Mouse (Mus musculus) embryonic facial prominence, embryonic 11.5 days (tissue): ENCODE measurements around the gene Dynlrb1. TPM values are rescaled to one million over a fixed set of nuclear protein-coding genes. Genes with fewer than 3 reads are reported as not detected.

Experiments used
- ATAC-seq: fragments of 200-750 bp; cut with Nextera tagmentation; replicated peaks from 2 replicates; pipeline ENCODE4 v1.8.0; 2017; ENCODE audit warnings: low read depth; ENCODE audit not compliant: insufficient number of reproducible peaks, low FRiP score, low TSS enrichment
- DNase-seq: peaks from one replicate; pipeline ENCODE4 v3.0.0-alpha.2; 2015; ENCODE audit warnings: low spot score
- H3K27ac ChIP-seq: fragments of 300-500 bp; sonication (generic); replicated peaks from 2 replicates; pipeline ENCODE4 v1.5.1; 2014; ENCODE audit warnings: mild to moderate bottlenecking, low read depth, low read length, control low read depth
- H3K27me3 ChIP-seq: fragments of 300-500 bp; sonication (generic); 2 replicates; pipeline ENCODE4 v1.6.1; 2014; ENCODE audit warnings: mild to moderate bottlenecking, low read length, moderate library complexity, mixed read lengths; ENCODE audit not compliant: control insufficient read depth, insufficient read depth
- H3K36me3 ChIP-seq: fragments of 300-500 bp; sonication (generic); replicated peaks from 2 replicates; pipeline ENCODE4 v1.6.1; 2014; ENCODE audit warnings: low read depth, mild to moderate bottlenecking, low read length, moderate library complexity, mixed read lengths; ENCODE audit not compliant: control insufficient read depth, insufficient read depth
- H3K4me1 ChIP-seq: fragments of 300-500 bp; sonication (generic); 2 replicates; pipeline ENCODE4 v1.6.1; 2014; ENCODE audit warnings: low read length, mixed read lengths; ENCODE audit not compliant: control insufficient read depth, insufficient read depth
- H3K4me2 ChIP-seq: fragments of 300-500 bp; sonication (generic); 2 replicates; pipeline ENCODE4 v1.6.1; 2014; ENCODE audit warnings: low read depth, mild to moderate bottlenecking, control low read depth, low read length, moderate library complexity
- H3K4me3 ChIP-seq: fragments of 300-500 bp; sonication (generic); 2 replicates; pipeline ENCODE4 v1.5.1; 2014; ENCODE audit warnings: low read depth, low read length, control low read depth
- H3K9ac ChIP-seq: fragments of 300-500 bp; sonication (generic); replicated peaks from 2 replicates; pipeline ENCODE4 v1.6.1; 2014; ENCODE audit warnings: mild to moderate bottlenecking, control low read depth, low read length
- H3K9me3 ChIP-seq: fragments of 300-500 bp; sonication (generic); replicated peaks from 2 replicates; pipeline ENCODE4 v1.6.1; 2016; ENCODE audit warnings: mild to moderate bottlenecking, low read length, inconsistent platforms, mixed read lengths; ENCODE audit not compliant: control insufficient read depth
- WGBS: fragments of 180-500 bp; shearing (Covaris S2); extraction: QIAGEN DNeasy Blood & Tissue Kit; methylation state at CpG from one replicate; pipeline ENCODE4 v1.1.7; 2014; 5-methylcytosine and 5-hydroxymethylcytosine counted together
- polyA plus RNA-seq: library from polyadenylated mRNA; unstranded; fragments of >200 nt; fragmentation: Nextera tagmentation; extraction: Ambion mirVana; gene quantifications from 2 replicates; pipeline ENCODE4 v1.2.1, GENCODE M21; 2014

The Dynlrb1 gene
- polyA plus RNA-seq, 1 experiment from 2014 or later = 515 TPM

GRCm38 (mm10) chr2:155273603-155274002 is 37.3 kb downstream of the Dynlrb1 start:
- no peak for DNase-seq
- Histone ChIP-seq H3K9ac (no peak overlapping the region), H3K4me2 (no peak overlapping the region), H3K9me3 (no peaks in the 10 kb centered on the region), H3K4me1 (no peaks in the 10 kb centered on the region; the same call in 1 of the 2 replicates), H3K4me3 (no peak overlapping the region), H3K27ac (no peak overlapping the region), H3K36me3 (no peaks in the 10 kb centered on the region), H3K27me3 (no peaks in the 10 kb centered on the region)
- no peak for ATAC-seq
- WGBS = 87% methylated on average over 8 of the region's 8 CpGs

DNA sequence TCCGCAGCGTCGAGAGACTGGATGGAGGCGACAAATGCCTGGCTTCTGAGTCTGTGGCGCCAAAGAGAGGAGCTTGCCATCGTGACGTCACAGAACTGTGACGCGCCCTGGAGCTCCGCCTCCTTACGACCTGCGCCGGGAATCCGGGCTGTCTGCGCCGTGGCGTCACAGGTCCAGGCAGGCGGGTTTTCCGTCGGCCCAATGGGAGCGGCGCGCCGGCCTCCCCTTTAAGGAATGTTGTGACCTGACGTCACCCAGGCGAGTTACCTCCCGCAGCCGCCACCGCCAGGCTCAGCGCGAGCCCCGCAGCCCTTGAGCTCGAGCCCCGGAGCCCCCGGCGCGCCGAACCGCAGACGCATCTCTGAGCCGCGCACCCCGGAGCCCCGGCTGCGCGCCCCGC is 39.9 kb downstream of the Dynlrb1 start, which contains the start of gene Map1lc3a:
TSS of gene Map1lc3a (plus strand) at position 103 of the 400 bp plus-strand sequence.
- H3K27ac ChIP-seq = no peak within 1 kb of the TSS
- WGBS = 1% methylated on average over 31 of the region's 47 CpGs
- no peaks in the 10 kb centered on the region for H3K36me3 ChIP-seq
- H3K4me2 ChIP-seq = peak within 1 kb of the TSS; percentile 77
- no peaks in the 10 kb centered on the region for H3K27me3 ChIP-seq
- H3K9ac ChIP-seq = peak within 1 kb of the TSS; percentile 58
- peak; percentile 84 for ATAC-seq
- no peaks in the 10 kb centered on the region for H3K9me3 ChIP-seq
- DNase-seq = peak; percentile 96
- H3K4me1 ChIP-seq = no peaks in the 10 kb centered on the region; the same call in 1 of the 2 replicates
- peak within 1 kb of the TSS; percentile 64 for H3K4me3 ChIP-seq

DNA sequence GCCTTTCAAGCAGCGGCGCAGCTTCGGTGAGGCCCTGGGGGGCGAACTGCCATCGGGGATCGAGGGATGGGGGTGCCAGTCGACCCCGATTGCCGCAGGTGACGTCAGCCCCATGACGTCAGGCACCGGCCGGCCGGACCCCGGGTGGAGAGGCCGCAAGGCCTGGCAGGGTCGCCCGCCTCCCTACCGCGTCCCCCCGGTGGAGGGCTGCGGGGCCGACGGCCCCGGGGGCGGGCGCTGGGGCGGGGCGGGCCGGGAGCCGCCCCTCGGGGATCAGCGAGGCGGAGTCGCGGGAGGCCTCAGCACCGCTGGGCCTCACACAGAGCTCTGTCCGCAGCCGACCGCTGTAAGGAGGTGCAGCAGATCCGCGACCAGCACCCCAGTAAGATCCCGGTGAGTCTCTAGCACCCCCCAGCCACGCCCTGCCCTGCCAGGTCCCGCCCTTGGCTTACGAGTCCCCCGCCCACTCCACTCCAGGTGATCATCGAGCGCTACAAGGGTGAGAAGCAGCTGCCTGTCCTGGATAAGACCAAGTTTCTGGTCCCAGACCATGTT is 40.4 kb downstream of the Dynlrb1 start:
- H3K27ac ChIP-seq = no peak overlapping the region
- under 1% methylated on average over 35 of the region's 49 CpGs for WGBS
- H3K36me3 ChIP-seq = no peaks in the 10 kb centered on the region
- H3K4me1 ChIP-seq = no peaks in the 10 kb centered on the region; the same call in 1 of the 2 replicates
- no peaks in the 10 kb centered on the region for H3K27me3 ChIP-seq
- H3K9me3 ChIP-seq = no peaks in the 10 kb centered on the region
- peak; percentile 79 for ATAC-seq
- peak overlapping the region; percentile 64 for H3K4me3 ChIP-seq
- peak overlapping the region; percentile 77 for H3K4me2 ChIP-seq
- DNase-seq = peak; percentile 63
- peak overlapping the region; percentile 58 for H3K9ac ChIP-seq

DNA sequence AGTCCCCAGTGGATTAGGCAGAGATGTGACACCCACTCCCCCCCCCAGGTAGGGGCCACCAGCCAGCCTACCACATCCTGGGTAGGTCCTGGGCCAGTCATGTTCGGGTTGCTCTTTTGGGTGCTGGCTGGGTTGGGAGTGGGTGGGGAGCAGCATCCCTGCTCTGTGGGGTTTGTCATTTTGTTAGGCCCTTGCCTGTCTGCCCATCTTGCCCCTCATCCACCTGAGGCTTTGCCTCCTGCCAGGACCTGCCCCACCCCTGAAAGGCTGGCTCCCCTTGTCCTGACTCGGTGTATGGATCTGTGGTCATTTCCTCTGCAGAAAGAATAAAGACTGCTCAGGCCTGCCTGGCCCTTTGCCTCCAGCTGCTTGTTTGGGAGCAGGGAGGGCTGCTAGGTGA is 41.4 kb downstream of the Dynlrb1 start:
- WGBS = 94% methylated on average over 2 of the region's 2 CpGs
- no peak overlapping the region for H3K4me2 ChIP-seq
- H3K9ac ChIP-seq = no peak overlapping the region

GRCm38 (mm10) chr2:155278361-155278760 is 42.0 kb downstream of the Dynlrb1 start:
- no peak for ATAC-seq
- WGBS = 90% methylated on average over 7 of the region's 7 CpGs
- Histone ChIP-seq H3K4me2 (no peak overlapping the region), H3K4me3 (no peak overlapping the region), H3K9me3 (no peaks in the 10 kb centered on the region), H3K9ac (no peak overlapping the region), H3K27ac (no peak overlapping the region), H3K36me3 (no peaks in the 10 kb centered on the region), H3K27me3 (no peaks in the 10 kb centered on the region), H3K4me1 (no peaks in the 10 kb centered on the region; the same call in 1 of the 2 replicates)
- DNase-seq = no peak

More for the DNA sequence above, 41.4 kb downstream of the Dynlrb1 start:
- ATAC-seq = no peak
- Histone ChIP-seq H3K27ac (no peak overlapping the region), H3K4me3 (no peak overlapping the region), H3K9me3 (no peaks in the 10 kb centered on the region), H3K4me1 (no peaks in the 10 kb centered on the region; the same call in 1 of the 2 replicates), H3K36me3 (no peaks in the 10 kb centered on the region), H3K27me3 (no peaks in the 10 kb centered on the region)
- no peak for DNase-seq

DNA sequence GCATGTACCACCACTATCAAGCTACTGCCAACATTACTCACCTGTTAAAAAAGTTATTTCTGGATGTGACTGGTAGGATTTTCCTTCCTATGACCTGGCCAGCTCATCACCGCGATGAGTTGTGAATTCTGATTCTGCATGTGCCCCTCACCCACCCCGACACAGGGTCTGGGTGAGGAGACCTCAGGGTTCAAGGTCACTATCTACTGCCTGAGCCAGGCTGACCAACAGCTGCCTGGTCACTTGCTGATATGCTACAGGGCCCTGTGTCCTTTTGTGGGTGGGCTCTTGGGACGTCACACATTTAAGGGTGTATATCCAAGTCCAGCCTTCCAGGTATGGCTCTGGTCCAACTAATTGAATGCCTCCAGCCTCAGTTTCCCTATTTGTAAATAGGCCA is 42.8 kb downstream of the Dynlrb1 start:
- ATAC-seq (no peak), DNase-seq (no peak)
- Histone ChIP-seq H3K4me3 (no peak overlapping the region), H3K4me1 (no peaks in the 10 kb centered on the region; the same call in 1 of the 2 replicates), H3K27ac (no peak overlapping the region), H3K4me2 (no peak overlapping the region), H3K9me3 (no peaks in the 10 kb centered on the region), H3K9ac (no peak overlapping the region), H3K36me3 (no peaks in the 10 kb centered on the region), H3K27me3 (no peaks in the 10 kb centered on the region)
- WGBS = 87% methylated on average over 4 of the region's 4 CpGs

DNA sequence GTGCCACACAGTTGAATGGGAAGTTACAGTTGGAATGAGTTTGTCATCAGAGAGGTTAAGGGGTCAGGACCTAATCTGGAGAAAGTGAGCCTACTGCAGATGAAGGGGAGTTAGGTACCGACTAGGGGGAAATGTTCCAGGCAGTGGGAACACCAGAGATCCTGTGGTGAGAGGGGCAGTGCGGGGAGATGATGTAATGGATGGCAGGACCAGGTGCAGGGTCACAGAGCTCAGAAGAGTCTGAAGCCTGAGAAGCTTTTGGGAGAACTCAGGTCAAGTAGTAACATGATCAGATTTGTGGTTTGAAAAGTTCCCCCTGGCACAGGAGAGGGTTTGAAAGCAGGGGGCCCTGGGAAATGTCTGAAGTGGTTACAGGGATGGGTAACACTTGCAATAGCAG is 43.8 kb downstream of the Dynlrb1 start:
- WGBS = 55% methylated on average over 2 of the region's 2 CpGs
- Histone ChIP-seq H3K9ac (no peak overlapping the region), H3K4me1 (no peaks in the 10 kb centered on the region; the same call in 1 of the 2 replicates), H3K9me3 (no peaks in the 10 kb centered on the region), H3K4me2 (no peak overlapping the region), H3K36me3 (no peaks in the 10 kb centered on the region), H3K27ac (no peak overlapping the region), H3K27me3 (no peaks in the 10 kb centered on the region), H3K4me3 (no peak overlapping the region)
- DNase-seq = no peak
- no peak for ATAC-seq

- WGBS = 90% methylated on average over 4 of the region's 4 CpGs
- Histone ChIP-seq H3K4me3 (no peak overlapping the region), H3K36me3 (no peaks in the 10 kb centered on the region), H3K9ac (no peak overlapping the region), H3K27me3 (no peaks in the 10 kb centered on the region), H3K4me1 (no peaks in the 10 kb centered on the region), H3K4me2 (no peak overlapping the region), H3K27ac (no peak overlapping the region), H3K9me3 (no peaks in the 10 kb centered on the region)
- ATAC-seq (no peak), DNase-seq (no peak)
Measured at GRCm38 (mm10) chr2:155283793-155284192, 47.5 kb downstream of the Dynlrb1 start.
